Mouse (Mus musculus) liver, embryonic 11.5 days (tissue): ENCODE data around the gene Ube2o. TPM values are rescaled to one million over a fixed set of nuclear protein-coding genes. Genes with fewer than 3 reads are reported as not detected.

Source experiments
- ATAC-seq: fragments of 200-750 bp; cut with Nextera tagmentation; replicated peaks from 2 replicates; pipeline ENCODE4 v1.8.0; 2017; ENCODE audit warnings: moderate number of reproducible peaks, mild to moderate bottlenecking, moderate TSS enrichment, moderate library complexity; ENCODE audit not compliant: low FRiP score
- DNase-seq: peaks from one replicate; pipeline ENCODE4 v3.0.0-alpha.2; 2017; ENCODE audit warnings: low spot score
- H3K27ac ChIP-seq: fragments of 300-500 bp; sonication (generic); 2 replicates; pipeline ENCODE4 v1.5.1; 2014; ENCODE audit warnings: mild to moderate bottlenecking, low read depth, low read length, control low read depth
- H3K27me3 ChIP-seq: fragments of 300-500 bp; sonication (generic); replicated peaks from 2 replicates; pipeline ENCODE4 v1.6.1; 2014; ENCODE audit warnings: low read length, mixed read lengths; ENCODE audit not compliant: control insufficient read depth, insufficient read depth
- H3K36me3 ChIP-seq: fragments of 300-500 bp; sonication (generic); 2 replicates; pipeline ENCODE4 v1.6.1; 2014; ENCODE audit warnings: mild to moderate bottlenecking, low read length, moderate library complexity, mixed read lengths; ENCODE audit not compliant: control insufficient read depth, insufficient read depth
- H3K4me1 ChIP-seq: fragments of 300-500 bp; sonication (generic); replicated peaks from 2 replicates; pipeline ENCODE4 v1.6.1; 2014; ENCODE audit warnings: low read length, mixed read lengths; ENCODE audit not compliant: control insufficient read depth, insufficient read depth
- H3K4me2 ChIP-seq: fragments of 300-500 bp; sonication (generic); 2 replicates; pipeline ENCODE4 v1.6.1; 2014; ENCODE audit warnings: mild to moderate bottlenecking, control low read depth, moderate library complexity
- H3K4me3 ChIP-seq: fragments of 300-500 bp; sonication (generic); 2 replicates; pipeline ENCODE4 v1.5.1; 2014; ENCODE audit warnings: low read depth, low read length, control low read depth
- H3K9ac ChIP-seq: fragments of 300-500 bp; sonication (generic); 2 replicates; pipeline ENCODE4 v1.6.1; 2014; ENCODE audit warnings: low read depth, low read length, control low read depth
- H3K9me3 ChIP-seq: fragments of 300-500 bp; sonication (generic); 2 replicates; pipeline ENCODE4 v1.6.1; 2016; ENCODE audit warnings: low read length, inconsistent platforms, mixed read lengths; ENCODE audit not compliant: control insufficient read depth
- WGBS: fragments of 180-500 bp; shearing (Covaris S2); extraction: QIAGEN DNeasy Blood & Tissue Kit; methylation state at CpG from one replicate; pipeline ENCODE4 v1.1.7; 2014; 5-methylcytosine and 5-hydroxymethylcytosine counted together
- polyA plus RNA-seq: library from polyadenylated mRNA; unstranded; fragments of >200 nt; fragmentation: Nextera tagmentation; extraction: Ambion mirVana; gene quantifications from 2 replicates; pipeline ENCODE4 v1.2.1, GENCODE M21; 2014

Gene Ube2o
- polyA plus RNA-seq, 1 experiment from 2014 or later, result 13.5 TPM

DNA sequence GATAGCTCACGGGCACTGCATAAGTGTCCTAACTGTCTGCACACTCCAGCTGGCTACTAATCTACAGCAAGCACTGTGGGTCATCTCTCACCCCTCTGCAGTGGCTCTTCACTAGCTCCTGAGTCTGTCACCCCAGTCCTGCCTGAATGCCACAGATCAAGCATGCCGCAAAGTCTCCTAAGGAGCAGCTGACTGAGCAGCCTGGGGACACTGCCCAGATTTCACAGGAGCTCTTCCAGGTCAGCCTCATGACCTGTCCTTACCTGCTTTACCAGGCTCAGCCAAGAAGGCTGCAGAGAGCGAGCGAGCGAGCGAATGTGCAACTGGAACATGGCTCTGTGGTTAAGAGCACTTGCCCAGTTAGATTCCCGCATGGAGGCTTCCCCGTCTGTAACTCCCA, 13.7 kb downstream of the Ube2o start:
- Histone ChIP-seq H3K4me3 (no peak overlapping the region), H3K36me3 (no peaks in the 10 kb centered on the region), H3K9me3 (no peaks in the 10 kb centered on the region), H3K4me2 (no peak overlapping the region), H3K27me3 (no peaks in the 10 kb centered on the region), H3K9ac (no peak overlapping the region), H3K27ac (no peak overlapping the region), H3K4me1 (peaks cover 27% of the 10 kb centered on the region)
- DNase-seq (no peak), ATAC-seq (no peak)
- 90% methylated on average over 8 of the region's 8 CpGs for WGBS

DNA sequence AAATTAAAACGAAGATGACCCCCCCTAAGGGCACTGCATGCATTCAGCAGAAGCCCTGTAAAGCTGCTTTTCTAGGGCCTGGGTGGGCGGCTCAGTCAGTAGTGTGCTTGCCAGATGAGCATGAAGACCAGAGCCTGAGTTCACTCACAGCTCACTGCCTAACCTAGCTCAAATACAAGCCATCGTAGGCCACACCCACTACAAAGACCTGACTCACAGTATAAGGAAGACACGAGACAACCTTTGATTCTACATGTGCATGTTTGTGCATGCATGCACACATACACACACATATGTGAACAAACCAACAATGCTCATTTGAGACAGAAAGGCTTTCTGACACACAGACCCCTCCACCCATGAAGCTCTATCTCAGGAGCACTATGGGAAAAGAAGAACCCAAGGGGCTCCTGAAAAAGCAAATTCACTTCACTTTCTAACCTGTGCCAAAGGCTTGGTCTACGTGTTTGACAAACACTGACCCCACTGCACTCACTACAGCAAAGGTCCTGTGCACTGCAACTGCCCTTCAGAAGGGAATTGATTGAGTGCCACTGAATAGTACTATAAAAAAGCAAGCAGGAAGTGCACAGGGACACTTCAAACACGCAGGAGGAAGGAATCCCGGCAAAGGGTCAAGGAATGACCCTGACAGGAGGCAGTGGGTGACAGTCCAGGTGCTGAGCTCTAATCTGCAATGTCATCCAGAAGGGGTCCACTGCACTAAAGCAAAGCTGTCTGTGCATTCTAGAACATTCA, 15.8 kb downstream of the Ube2o start:
- Histone ChIP-seq H3K9ac (no peak overlapping the region), H3K9me3 (no peaks in the 10 kb centered on the region), H3K36me3 (no peaks in the 10 kb centered on the region), H3K27me3 (no peaks in the 10 kb centered on the region), H3K27ac (no peak overlapping the region), H3K4me1 (peaks cover 10% of the 10 kb centered on the region), H3K4me2 (no peak overlapping the region), H3K4me3 (no peak overlapping the region)
- ATAC-seq, result no peak
- 66% methylated on average over 7 of the region's 7 CpGs for WGBS
- DNase-seq, result no peak

DNA sequence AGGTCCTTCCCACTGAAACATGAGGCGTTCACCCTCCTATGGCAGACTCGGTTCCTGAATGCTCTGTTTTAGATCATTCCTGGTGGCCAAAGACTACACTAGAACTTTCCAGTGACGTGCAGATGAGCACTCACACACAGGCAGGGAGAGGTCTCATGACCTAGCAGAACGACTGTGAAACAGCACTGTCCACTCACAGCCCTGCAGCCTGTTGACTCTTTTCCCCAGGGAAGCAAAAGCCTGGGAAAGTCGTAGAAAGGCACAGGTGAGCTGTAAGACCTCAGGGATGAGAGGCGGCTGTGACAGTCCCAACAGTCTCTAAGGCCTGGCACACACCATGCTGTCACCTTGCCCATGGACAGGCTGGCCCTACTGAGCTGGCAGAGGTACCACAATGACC, 24.9 kb downstream of the Ube2o start:
- no peak overlapping the region for H3K27ac ChIP-seq
- 59% methylated on average over 6 of the region's 6 CpGs for WGBS
- H3K4me2 ChIP-seq, result no peak overlapping the region
- no peak overlapping the region for H3K4me3 ChIP-seq
- H3K9me3 ChIP-seq, result no peaks in the 10 kb centered on the region
- H3K36me3 ChIP-seq, result no peaks in the 10 kb centered on the region
- no peak for DNase-seq
- H3K9ac ChIP-seq, result no peak overlapping the region
- no peak for ATAC-seq
- peaks cover 40% of the 10 kb centered on the region for H3K4me1 ChIP-seq
- H3K27me3 ChIP-seq, result no peaks in the 10 kb centered on the region

DNA sequence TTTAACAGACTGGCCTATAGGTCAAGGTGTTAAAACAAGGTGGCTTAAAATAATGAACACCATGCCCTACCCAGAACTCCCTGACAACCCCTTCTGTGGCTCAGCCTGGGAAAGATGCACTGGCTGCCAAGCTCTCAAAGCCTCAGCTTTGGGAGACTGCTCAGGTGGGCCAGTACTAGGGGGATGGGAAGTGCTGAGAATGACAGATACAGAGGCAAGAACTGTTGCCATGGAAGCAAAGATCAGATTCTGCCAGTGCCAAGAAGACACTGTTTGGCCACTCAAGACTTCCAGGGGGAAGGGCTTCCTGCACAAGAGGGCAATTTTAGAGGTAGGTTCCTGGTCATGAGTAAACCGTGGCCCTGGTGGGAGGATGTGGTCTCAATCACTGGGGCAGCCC, 25.7 kb downstream of the Ube2o start:
- no peak for DNase-seq
- Histone ChIP-seq H3K27ac (no peak overlapping the region), H3K36me3 (no peaks in the 10 kb centered on the region), H3K4me1 (peaks cover 48% of the 10 kb centered on the region), H3K4me2 (no peak overlapping the region), H3K9ac (no peak overlapping the region), H3K9me3 (no peaks in the 10 kb centered on the region), H3K4me3 (no peak overlapping the region), H3K27me3 (no peaks in the 10 kb centered on the region)
- 50% methylated on average over 1 of the region's 1 CpGs for WGBS
- no peak for ATAC-seq

DNA sequence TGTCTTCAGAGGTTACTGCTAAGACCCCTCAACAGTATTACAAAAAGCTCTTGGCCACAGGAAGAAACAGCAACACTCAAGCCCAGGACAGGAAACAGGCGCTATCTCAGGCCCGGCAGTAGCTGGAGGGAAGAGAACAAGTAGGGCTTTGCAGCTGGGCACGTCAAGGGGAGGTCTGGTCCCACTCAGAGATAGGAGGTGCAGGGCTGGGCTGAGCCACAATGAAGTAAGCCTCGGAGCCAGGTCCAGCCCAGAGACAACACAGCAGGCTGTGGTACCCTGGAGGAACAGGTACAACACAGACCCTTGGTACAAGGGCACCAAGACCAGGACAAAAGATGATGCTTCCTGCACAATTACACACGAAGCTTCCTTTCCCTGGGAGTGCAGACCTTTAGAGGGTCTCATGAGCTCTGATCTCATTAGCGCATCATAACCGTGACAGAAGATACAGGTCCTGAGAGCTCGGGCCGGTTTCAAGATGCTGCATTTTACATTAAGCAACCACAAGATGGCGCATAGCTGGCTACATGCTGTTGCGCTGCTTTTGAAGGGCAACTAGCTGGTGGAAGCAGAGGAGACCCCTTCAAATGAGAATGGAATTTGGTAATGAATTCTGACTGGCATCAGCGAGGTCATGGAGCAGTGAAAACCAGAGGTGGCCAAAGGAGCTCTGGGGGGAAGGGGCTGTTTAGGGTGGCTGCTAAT, 26.9 kb downstream of the Ube2o start:
- WGBS, result 25% methylated on average over 12 of the region's 12 CpGs
- peak overlapping the region; percentile 10; the same call in 1 of the 2 replicates for H3K27ac ChIP-seq
- no peak overlapping the region for H3K4me2 ChIP-seq
- H3K36me3 ChIP-seq, result no peaks in the 10 kb centered on the region
- no peak overlapping the region for H3K9ac ChIP-seq
- H3K4me1 ChIP-seq, result peaks cover 60% of the 10 kb centered on the region
- DNase-seq (no peak), ATAC-seq (no peak)
- no peaks in the 10 kb centered on the region for H3K9me3 ChIP-seq
- no peaks in the 10 kb centered on the region for H3K27me3 ChIP-seq
- H3K4me3 ChIP-seq, result no peak overlapping the region

DNA sequence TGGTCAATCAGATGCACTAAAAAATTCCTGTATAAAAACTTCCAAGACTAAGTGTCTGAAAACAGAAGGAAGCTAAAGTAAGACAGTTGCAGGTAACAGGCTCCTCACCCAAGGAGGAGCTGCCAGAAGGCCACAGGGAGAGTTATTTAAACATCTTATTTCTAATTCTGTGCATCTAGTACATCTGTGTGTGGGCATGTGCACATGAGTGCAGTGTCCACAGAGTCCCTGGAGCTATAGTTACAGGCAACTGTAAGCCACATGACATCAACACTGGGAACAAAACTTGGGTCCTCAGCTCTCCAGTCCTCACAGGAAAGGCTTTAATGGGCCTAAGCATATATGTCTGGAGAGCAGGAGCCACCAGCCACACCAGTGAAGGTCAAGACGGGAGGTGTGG, 29.1 kb downstream of the Ube2o start:
- Histone ChIP-seq H3K4me2 (no peak overlapping the region), H3K4me1 (peaks cover 66% of the 10 kb centered on the region), H3K27ac (no peak overlapping the region), H3K9me3 (no peaks in the 10 kb centered on the region), H3K4me3 (no peak overlapping the region), H3K36me3 (no peaks in the 10 kb centered on the region; the same call in 1 of the 2 replicates), H3K27me3 (no peaks in the 10 kb centered on the region), H3K9ac (no peak overlapping the region)
- DNase-seq, result no peak
- 81% methylated on average over 1 of the region's 1 CpGs for WGBS
- no peak for ATAC-seq

DNA sequence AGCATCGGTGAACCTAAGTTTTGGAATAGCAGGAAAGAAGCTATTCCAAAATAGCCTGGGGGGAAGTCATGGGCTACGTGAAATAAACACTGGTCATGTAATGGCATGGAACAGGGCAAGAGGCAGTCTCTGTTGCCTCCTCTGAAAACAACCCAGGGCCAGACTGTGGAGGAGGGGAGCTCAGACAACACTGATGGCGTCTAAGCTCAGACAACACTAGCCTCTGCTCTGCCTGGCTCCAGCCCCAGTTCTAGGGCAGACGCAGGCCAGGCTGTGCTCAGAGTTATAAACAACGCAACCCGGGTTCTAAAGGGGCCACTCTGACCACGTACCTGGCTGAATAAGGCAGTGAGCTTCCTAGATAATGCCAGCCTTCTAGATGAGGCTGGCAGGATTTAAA, 30.5 kb downstream of the Ube2o start:
- DNase-seq, result no peak
- 47% methylated on average over 7 of the region's 7 CpGs for WGBS
- H3K9me3 ChIP-seq, result no peaks in the 10 kb centered on the region
- H3K27me3 ChIP-seq, result no peaks in the 10 kb centered on the region
- peak overlapping the region; percentile 32 for H3K9ac ChIP-seq
- peak overlapping the region; percentile 16; the same call in 1 of the 2 replicates for H3K4me2 ChIP-seq
- no peak overlapping the region for H3K4me3 ChIP-seq
- no peak for ATAC-seq
- peak overlapping the region; percentile 56 for H3K27ac ChIP-seq
- peaks cover 9% of the 10 kb centered on the region for H3K36me3 ChIP-seq
- H3K4me1 ChIP-seq, result peaks cover 53% of the 10 kb centered on the region

DNA sequence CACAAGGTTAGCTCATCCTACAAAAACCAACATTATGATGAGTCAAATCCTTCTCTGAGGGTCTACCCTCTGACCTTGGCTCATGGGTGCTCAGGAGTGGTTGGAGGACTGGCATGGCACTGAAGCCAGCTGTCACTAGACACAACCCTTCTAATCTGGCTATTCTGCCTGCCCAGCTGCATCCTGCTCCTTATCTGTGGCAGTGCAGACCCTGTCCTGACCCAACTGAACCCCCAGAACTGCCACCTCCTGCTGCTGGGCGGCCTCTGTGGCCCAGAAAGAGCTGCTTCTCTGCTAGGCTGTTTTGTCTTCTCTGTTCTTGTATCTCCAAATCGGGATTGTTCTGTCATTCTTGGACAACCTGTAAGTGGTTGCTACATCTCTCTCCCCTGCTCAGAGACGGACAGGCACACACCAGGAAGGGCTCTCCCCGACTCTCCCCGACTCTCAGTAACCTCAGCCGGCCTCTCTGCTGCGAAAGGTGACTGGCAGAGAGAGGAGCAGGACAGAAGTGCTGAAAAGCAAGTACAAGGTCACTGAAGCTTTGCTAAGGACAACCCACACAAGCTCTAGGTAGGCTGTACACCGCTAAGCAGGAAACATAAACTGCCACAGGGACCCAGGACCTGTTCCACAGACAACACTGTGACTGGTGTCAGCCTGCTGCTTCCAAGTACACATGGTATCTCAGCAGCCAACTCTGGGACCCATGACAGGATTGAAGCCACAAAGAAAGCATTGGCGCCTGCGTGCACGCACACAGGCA, 31.8 kb downstream of the Ube2o start:
- 57% methylated on average over 11 of the region's 11 CpGs for WGBS
- H3K9me3 ChIP-seq, result no peaks in the 10 kb centered on the region
- no peak overlapping the region for H3K4me3 ChIP-seq
- peaks cover 16% of the 10 kb centered on the region for H3K36me3 ChIP-seq
- peak overlapping the region; percentile 55 for H3K4me2 ChIP-seq
- H3K27ac ChIP-seq, result peak overlapping the region; percentile 47
- DNase-seq (no peak), ATAC-seq (peak; percentile 88)
- H3K4me1 ChIP-seq, result peaks cover 47% of the 10 kb centered on the region
- no peaks in the 10 kb centered on the region for H3K27me3 ChIP-seq
- peak overlapping the region; percentile 49; the same call in 1 of the 2 replicates for H3K9ac ChIP-seq
